8 mouse cellular contexts compared by ENCODE assay signal in genomic region chr2:153529365-153529781, GRCm38 (mm10). TPM values are rescaled to one million over a fixed set of nuclear protein-coding genes. Genes with fewer than 3 reads are reported as not detected.
DNase-seq lines count a peak whose midpoint lies in the region; ATAC-seq and TF ChIP-seq lines count a peak whose summit lies in the region.

No protein-coding gene starts in this region.

- no peaks in the 10 kb centered on the region for H3K27me3 ChIP-seq in liver, embryonic 14.5 days (ENCODE audit: control insufficient read depth, insufficient read depth, low read length)
- H3K27me3 ChIP-seq in neural tube, embryonic 12.5 days (replicated peaks): peaks cover 23% of the 10 kb centered on the region

- H3K36me3 ChIP-seq in liver, embryonic 14.5 days (replicated peaks; ENCODE audit: control insufficient read depth, insufficient read depth, low read depth): no peaks in the 10 kb centered on the region
- H3K36me3 ChIP-seq in neural tube, embryonic 12.5 days: no peaks in the 10 kb centered on the region

- H3K27ac ChIP-seq in liver, embryonic 14.5 days: peak overlapping the region; percentile 84
- peak overlapping the region; percentile 90 for H3K27ac ChIP-seq in neural tube, embryonic 12.5 days

- no peak for TF ChIP-seq EP300 in liver, embryonic 14.5 days (IDR thresholded peaks at IDR 0.05; ENCODE audit: low read depth)

- peak overlapping the region; percentile 82 to 86 for H3K4me3 ChIP-seq in liver, embryonic 14.5 days (ENCODE audit: insufficient read depth in 1 of 2, low read depth in 2 of 2, low read length in 2 of 2)
- peak overlapping the region; percentile 79 for H3K4me3 ChIP-seq in neural tube, embryonic 12.5 days

- H3K9ac ChIP-seq in liver, embryonic 14.5 days (replicated peaks): peak overlapping the region; percentile 88
- peak overlapping the region; percentile 81 for H3K9ac ChIP-seq in neural tube, embryonic 12.5 days

- peaks cover 33 to 37% of the 10 kb centered on the region in 2 experiments for H3K4me1 ChIP-seq in liver, embryonic 14.5 days (replicated peaks; ENCODE audit: control insufficient read depth in 2 of 2, insufficient read depth in 2 of 2, low read length in 1 of 2)
- peaks cover 47% of the 10 kb centered on the region for H3K4me1 ChIP-seq in neural tube, embryonic 12.5 days

- ATAC-seq in liver, embryonic 14.5 days (ENCODE audit: insufficient read depth): peak; percentile 2
- peak; percentile 3; the same call in 1 of the 2 replicates for ATAC-seq in neural tube, embryonic 12.5 days (ENCODE audit: low FRiP score, low read depth)

- TF ChIP-seq CTCF in liver, embryonic 14.5 days (IDR thresholded peaks at IDR 0.05; ENCODE audit: low read depth): no peak

- DNase-seq in ovary, postnatal 14 days (ENCODE audit: low spot score): peak; percentile 39
- DNase-seq in ovary, adult 18-20 months (ENCODE audit: low spot score): no peak
- peak; percentile 80 for DNase-seq in cerebellum, adult 11-12 months
- DNase-seq in gastrocnemius, adult 8-10 months (ENCODE audit: low spot score in 2 of 2): peak; percentile 20 to 39
- peak; percentile 58 for DNase-seq in induced T-regulatory cell, adult 2 months (ENCODE audit: low read depth)
- no peak for DNase-seq in liver, embryonic 14.5 days (ENCODE audit: low read depth in 3 of 3, low spot score in 3 of 3)
- no peak for DNase-seq in MN1 (ENCODE audit: low spot score)

- no peaks in the 10 kb centered on the region for H3K9me3 ChIP-seq in liver, embryonic 14.5 days (ENCODE audit: control insufficient read depth, low read length)
- no peaks in the 10 kb centered on the region for H3K9me3 ChIP-seq in neural tube, embryonic 12.5 days

- under 1% methylated on average over 53 of the region's 53 CpGs for WGBS in liver, embryonic 14.5 days (ENCODE audit: insufficient replicate concordance)
- under 1% methylated on average over 53 of the region's 53 CpGs for WGBS in neural tube, embryonic 12.5 days

- H3K4me2 ChIP-seq in liver, embryonic 14.5 days (ENCODE audit: low read depth): peak overlapping the region; percentile 95
- peak overlapping the region; percentile 96 for H3K4me2 ChIP-seq in neural tube, embryonic 12.5 days (replicated peaks)

RNA-seq across cellular contexts. Expression of gene Nol4l, which starts 0.4 kb away (rescaled TPM):
- under 1 TPM; 0.29 to 0.94 (median 0.41) TPM for total RNA-seq in gastrocnemius, adult 8-10 months (2022)
- polyA plus RNA-seq in liver, embryonic 14.5 days (2012; rRNA removed): 5.7 and 6.0 TPM in 2 replicates
- 3.7 and 4.4 TPM in 2 replicates for polyA plus RNA-seq in liver, embryonic 14.5 days (2014; fragmentation: Nextera tagmentation; extraction: Ambion mirVana)
- polyA plus RNA-seq in neural tube, embryonic 12.5 days (2016; fragmentation: Nextera tagmentation; extraction: Ambion mirVana): 36.3 and 39.9 TPM in 2 replicates

RNA-seq across cellular contexts. Expression of gene 4930404H24Rik, which starts 36.8 kb away (rescaled TPM):
- total RNA-seq in gastrocnemius, adult 8-10 months (2022): not detected
- not detected in 2 replicates for polyA plus RNA-seq in liver, embryonic 14.5 days (2012; rRNA removed)
- not detected in 2 replicates for polyA plus RNA-seq in liver, embryonic 14.5 days (2014; fragmentation: Nextera tagmentation; extraction: Ambion mirVana)
- polyA plus RNA-seq in neural tube, embryonic 12.5 days (2016; fragmentation: Nextera tagmentation; extraction: Ambion mirVana): not detected in 2 replicates

Comparison
In these comparisons a context has a peak if more than half of its experiments do, and no peak if none do; other contexts are left out.
1. DNase-seq: peak in ovary, postnatal 14 days (single experiment), cerebellum, adult 11-12 months (single experiment), gastrocnemius, adult 8-10 months (2 of 2) and induced T-regulatory cell, adult 2 months (single experiment); none in ovary, adult 18-20 months (single experiment), liver, embryonic 14.5 days (0 of 3) and MN1 (single experiment).